Mouse (Mus musculus) forebrain, embryonic 16.5 days (tissue): ENCODE results near the gene Depp1. TPM values are rescaled to one million over a fixed set of nuclear protein-coding genes. Genes with fewer than 3 reads are reported as not detected.

Experiments
- ATAC-seq: fragments of 200-750 bp; cut with Nextera tagmentation; 2 replicates; pipeline ENCODE4 v1.8.0; 2017; ENCODE audit warnings: mild to moderate bottlenecking, moderate library complexity
- H3K27ac ChIP-seq: fragments of 300-500 bp; sonication (generic); 2 replicates; pipeline ENCODE4 v1.5.1; 2014; ENCODE audit warnings: low read length, control low read depth
- H3K27me3 ChIP-seq: fragments of 300-500 bp; sonication (generic); replicated peaks from 2 replicates; pipeline ENCODE4 v1.6.1; 2014; ENCODE audit warnings: low read length; ENCODE audit not compliant: control insufficient read depth, insufficient read depth
- H3K36me3 ChIP-seq: fragments of 300-500 bp; sonication (generic); 2 replicates; pipeline ENCODE4 v1.6.1; 2014; ENCODE audit not compliant: control insufficient read depth, insufficient read depth
- H3K4me1 ChIP-seq: fragments of 300-500 bp; sonication (generic); replicated peaks from 2 replicates; pipeline ENCODE4 v1.6.1; 2014; ENCODE audit warnings: low read length; ENCODE audit not compliant: control insufficient read depth, insufficient read depth
- H3K4me2 ChIP-seq: fragments of 300-500 bp; sonication (generic); 2 replicates; pipeline ENCODE4 v1.6.1; 2014; ENCODE audit warnings: mild to moderate bottlenecking, low read length, control low read depth
- H3K4me3 ChIP-seq: fragments of 300-500 bp; sonication (generic); replicated peaks from 2 replicates; pipeline ENCODE4 v1.5.1; 2014; ENCODE audit warnings: mild to moderate bottlenecking, low read length, control low read depth
- H3K9ac ChIP-seq: fragments of 300-500 bp; sonication (generic); replicated peaks from 2 replicates; pipeline ENCODE4 v1.6.1; 2014; ENCODE audit warnings: low read depth, low read length, control low read depth
- H3K9me3 ChIP-seq: fragments of 300-500 bp; sonication (generic); 2 replicates; pipeline ENCODE4 v1.6.1; 2016; ENCODE audit warnings: low read length; ENCODE audit not compliant: control insufficient read depth
- WGBS: fragments of 180-500 bp; shearing (Covaris S2); extraction: QIAGEN DNeasy Blood & Tissue Kit; methylation state at CpG from one replicate; pipeline ENCODE4 v1.1.7; 2014; 5-methylcytosine and 5-hydroxymethylcytosine counted together
- polyA plus RNA-seq: library from polyadenylated mRNA; unstranded; fragments of >200 nt; fragmentation: Nextera tagmentation; extraction: Ambion mirVana; gene quantifications from 2 replicates; pipeline ENCODE4 v1.2.1, GENCODE M21; 2015

Depp1 gene
- polyA plus RNA-seq, 1 experiment from 2014 or later: 7.0 TPM

- peak within 1 kb of the TSS; percentile 43 for H3K4me3 ChIP-seq
- peak within 1 kb of the TSS; percentile 88 for H3K4me2 ChIP-seq
- H3K4me1 ChIP-seq: peaks cover 29% of the 10 kb centered on the region
- under 1% methylated on average over 44 of the region's 44 CpGs for WGBS
- H3K9me3 ChIP-seq: no peaks in the 10 kb centered on the region
- ATAC-seq: peak; percentile 92
- no peaks in the 10 kb centered on the region for H3K27me3 ChIP-seq
- no peak within 1 kb of the TSS for H3K27ac ChIP-seq
- H3K36me3 ChIP-seq: no peaks in the 10 kb centered on the region
- peak within 1 kb of the TSS; percentile 40 for H3K9ac ChIP-seq
Measured at GRCm38 (mm10) chr6:116673471-116674282, 23.3 kb downstream of the Depp1 start, which contains the start of gene Rassf4. TSS of gene Rassf4 (minus strand) at chr6:116673952.

- Histone ChIP-seq H3K9ac (peak overlapping the region; percentile 40), H3K4me3 (peak overlapping the region; percentile 43), H3K36me3 (no peaks in the 10 kb centered on the region), H3K27ac (no peak overlapping the region), H3K4me1 (peaks cover 29% of the 10 kb centered on the region), H3K9me3 (no peaks in the 10 kb centered on the region), H3K27me3 (no peaks in the 10 kb centered on the region), H3K4me2 (peak overlapping the region; percentile 88)
- 22% methylated on average over 16 of the region's 16 CpGs for WGBS
- ATAC-seq: peak; percentile 37
Measured at GRCm38 (mm10) chr6:116674283-116674886, 24.0 kb downstream of the Depp1 start.

DNA sequence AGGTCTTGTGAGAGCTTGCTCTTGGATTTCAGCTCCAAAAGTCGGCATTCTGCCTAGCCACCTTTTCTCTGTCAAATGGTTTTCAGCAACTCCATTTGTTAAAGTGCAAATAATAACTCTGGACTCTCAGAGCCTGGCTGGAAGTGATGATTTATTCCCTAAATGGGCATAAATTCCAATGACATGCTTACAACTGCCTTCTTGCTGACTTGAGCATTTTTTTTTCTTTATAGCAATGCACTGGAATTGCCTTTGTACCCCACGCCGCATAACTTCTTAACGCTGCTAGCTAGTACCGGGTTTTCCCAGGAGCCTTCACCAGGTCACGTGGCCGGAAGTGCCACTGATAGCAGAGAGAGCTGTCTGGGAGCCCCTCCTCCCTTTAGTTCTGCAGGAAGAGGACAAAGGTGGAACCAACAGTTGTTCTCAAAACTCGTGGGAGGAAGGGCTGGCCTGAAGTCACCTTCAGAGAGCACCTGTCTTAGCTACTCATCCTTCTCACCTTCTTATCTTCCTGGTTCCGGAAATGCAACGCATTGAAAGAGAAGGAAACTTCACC is 26.0 kb downstream of the Depp1 start:
- Histone ChIP-seq H3K4me3 (no peak overlapping the region), H3K9me3 (no peaks in the 10 kb centered on the region), H3K4me2 (no peak overlapping the region), H3K9ac (no peak overlapping the region), H3K27ac (no peak overlapping the region), H3K4me1 (peaks cover 16% of the 10 kb centered on the region), H3K36me3 (no peaks in the 10 kb centered on the region), H3K27me3 (no peaks in the 10 kb centered on the region)
- WGBS: 85% methylated on average over 10 of the region's 10 CpGs
- ATAC-seq: no peak

DNA sequence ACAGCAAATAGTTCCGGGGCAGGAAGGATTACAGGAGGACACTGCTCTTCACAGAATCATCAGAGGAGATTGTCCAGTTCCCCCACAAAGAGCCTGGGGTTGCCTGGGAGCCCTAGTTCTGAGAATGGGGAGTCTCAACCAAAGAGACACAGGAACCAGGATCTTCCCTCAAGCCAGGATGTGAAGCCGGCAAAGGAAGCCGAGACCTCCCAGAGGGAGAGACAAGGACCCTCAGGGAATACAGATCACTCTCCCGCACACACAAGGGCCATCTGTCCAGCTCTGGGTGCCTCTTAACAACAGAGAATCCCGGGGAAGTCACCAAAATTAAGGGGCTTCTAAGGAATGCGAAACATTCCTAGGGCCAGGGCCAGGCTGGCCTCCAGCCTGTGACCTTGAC is 26.9 kb downstream of the Depp1 start:
- Histone ChIP-seq H3K36me3 (no peaks in the 10 kb centered on the region), H3K4me1 (peaks cover 16% of the 10 kb centered on the region), H3K4me3 (no peak overlapping the region), H3K4me2 (no peak overlapping the region), H3K9ac (no peak overlapping the region), H3K27me3 (no peaks in the 10 kb centered on the region), H3K9me3 (no peaks in the 10 kb centered on the region), H3K27ac (no peak overlapping the region)
- ATAC-seq: no peak
- 80% methylated on average over 6 of the region's 6 CpGs for WGBS

- WGBS: 80% methylated on average over 5 of the region's 5 CpGs
- Histone ChIP-seq H3K27me3 (no peaks in the 10 kb centered on the region), H3K36me3 (no peaks in the 10 kb centered on the region), H3K9ac (no peak overlapping the region), H3K4me3 (no peak overlapping the region), H3K27ac (no peak overlapping the region), H3K4me1 (peaks cover under 1% of the 10 kb centered on the region; the same call in 1 of the 2 replicates), H3K4me2 (no peak overlapping the region), H3K9me3 (no peaks in the 10 kb centered on the region)
- ATAC-seq: no peak
Measured at GRCm38 (mm10) chr6:116679563-116680288, 29.3 kb downstream of the Depp1 start.

- no peak for ATAC-seq
- H3K9ac ChIP-seq: no peak overlapping the region
Measured at GRCm38 (mm10) chr6:116682317-116682716, 31.9 kb downstream of the Depp1 start.

GRCm38 (mm10) chr6:116693639-116694038 is 43.2 kb downstream of the Depp1 start:
- Histone ChIP-seq H3K9me3 (no peaks in the 10 kb centered on the region), H3K9ac (no peak overlapping the region), H3K4me1 (no peaks in the 10 kb centered on the region), H3K4me2 (no peak overlapping the region), H3K27ac (no peak overlapping the region), H3K4me3 (no peak overlapping the region), H3K27me3 (no peaks in the 10 kb centered on the region), H3K36me3 (no peaks in the 10 kb centered on the region)
- ATAC-seq: no peak
- WGBS: 77% methylated on average over 4 of the region's 4 CpGs

More at GRCm38 (mm10) chr6:116682317-116682716, 31.9 kb downstream of the Depp1 start:
- Histone ChIP-seq H3K27me3 (no peaks in the 10 kb centered on the region), H3K4me3 (no peak overlapping the region), H3K4me2 (no peak overlapping the region), H3K9me3 (no peaks in the 10 kb centered on the region), H3K36me3 (no peaks in the 10 kb centered on the region), H3K4me1 (no peaks in the 10 kb centered on the region), H3K27ac (no peak overlapping the region)
- WGBS: 67% methylated on average over 6 of the region's 6 CpGs

DNA sequence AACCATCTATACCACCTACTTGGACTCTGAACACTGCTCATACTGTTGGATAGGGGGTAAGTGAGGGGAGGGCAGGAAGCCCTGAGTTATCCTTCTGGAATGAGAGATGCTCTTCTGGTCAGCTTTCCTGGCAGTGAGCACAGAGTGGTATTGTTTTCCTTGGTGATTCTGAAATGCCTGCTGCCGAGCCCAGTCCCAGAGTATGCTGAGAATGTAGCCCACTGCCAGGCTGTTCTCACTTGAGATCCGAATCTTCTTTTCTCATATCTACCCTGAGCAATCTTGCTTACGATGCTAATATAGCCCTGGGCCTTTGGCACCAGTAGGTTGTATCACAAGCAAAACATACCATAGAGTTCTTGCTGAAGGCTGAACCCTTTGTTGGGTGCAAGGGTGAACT is 43.9 kb downstream of the Depp1 start:
- Histone ChIP-seq H3K9ac (no peak overlapping the region), H3K9me3 (no peaks in the 10 kb centered on the region), H3K27me3 (no peaks in the 10 kb centered on the region), H3K4me1 (no peaks in the 10 kb centered on the region), H3K36me3 (no peaks in the 10 kb centered on the region), H3K4me2 (no peak overlapping the region), H3K4me3 (no peak overlapping the region), H3K27ac (no peak overlapping the region)
- ATAC-seq: no peak
- WGBS: 81% methylated on average over 3 of the region's 3 CpGs

DNA sequence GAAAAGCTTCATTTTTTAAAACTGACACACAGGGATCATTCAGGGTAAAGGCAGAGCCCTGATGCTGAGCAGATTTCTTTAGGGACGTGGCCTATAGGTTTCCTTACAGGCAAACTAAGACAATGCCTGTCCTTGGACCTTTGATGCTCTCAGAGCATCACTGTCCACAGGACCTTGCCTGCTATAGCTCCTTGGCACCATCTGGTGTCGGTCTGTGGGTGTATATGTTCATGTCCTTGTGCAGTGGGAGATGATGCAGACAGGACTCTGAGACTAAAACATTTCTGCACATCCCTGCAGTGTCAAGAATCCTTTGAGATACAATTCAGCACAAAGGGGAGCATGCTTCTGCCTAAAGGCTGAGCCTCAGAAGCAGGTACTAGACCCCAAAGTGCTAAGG is 47.0 kb downstream of the Depp1 start:
- H3K4me1 ChIP-seq: no peaks in the 10 kb centered on the region
- no peak overlapping the region for H3K9ac ChIP-seq
- ATAC-seq: no peak
- H3K36me3 ChIP-seq: no peaks in the 10 kb centered on the region
- no peak overlapping the region for H3K4me2 ChIP-seq
- no peaks in the 10 kb centered on the region for H3K9me3 ChIP-seq
- no peak overlapping the region for H3K27ac ChIP-seq
- H3K4me3 ChIP-seq: no peak overlapping the region
- 61% methylated on average over 2 of the region's 2 CpGs for WGBS
- H3K27me3 ChIP-seq: no peaks in the 10 kb centered on the region
